Mouse (Mus musculus): Measurements from ENCODE around the gene Setx.
"Not testable (repeated sequence)": the region's sequence is repeated elsewhere in the genome, so short reads cannot be mapped to it uniquely, and the experiment has no call there.

Setx gene

DNA sequence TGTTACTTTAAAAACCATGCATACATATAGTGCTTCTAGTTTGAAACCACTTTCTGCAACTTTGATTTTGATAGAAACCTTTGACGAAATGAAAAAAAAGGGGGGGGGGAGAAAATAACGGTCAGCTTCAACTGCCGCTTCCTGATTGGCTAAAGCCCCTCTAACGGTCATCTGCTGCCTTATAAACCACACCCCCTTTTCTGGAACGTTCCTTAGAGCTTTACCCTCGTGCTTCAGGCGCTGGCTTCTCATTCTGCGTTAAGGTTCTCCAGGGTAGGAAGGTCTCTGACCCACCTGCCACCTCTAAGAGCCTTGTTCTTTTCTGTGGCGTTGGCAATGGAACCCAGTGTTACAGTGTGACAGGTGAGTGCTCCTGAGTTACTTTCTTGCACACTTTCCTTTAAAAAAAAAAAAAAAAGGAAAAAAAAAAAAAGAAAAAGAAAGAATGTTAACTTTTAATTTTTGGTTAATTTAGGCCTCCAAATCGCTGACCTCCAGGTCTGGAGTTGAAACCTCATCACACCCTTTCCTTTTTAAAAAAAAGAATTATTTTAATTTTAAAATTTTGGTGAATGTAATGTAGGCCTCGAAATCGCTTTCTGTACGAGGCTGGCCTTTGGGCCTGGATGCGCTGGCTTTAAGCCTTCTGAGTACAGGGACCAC lies at the start of gene Setx:
TSS of gene Setx (plus strand) at position 275 of the 663 bp plus-strand sequence.
- no peak for DNase-seq

GRCm38 (mm10) chr2:29074676-29075075 lies 49.3 kb upstream of the Setx start:
- DNase-seq: no peak

DNA sequence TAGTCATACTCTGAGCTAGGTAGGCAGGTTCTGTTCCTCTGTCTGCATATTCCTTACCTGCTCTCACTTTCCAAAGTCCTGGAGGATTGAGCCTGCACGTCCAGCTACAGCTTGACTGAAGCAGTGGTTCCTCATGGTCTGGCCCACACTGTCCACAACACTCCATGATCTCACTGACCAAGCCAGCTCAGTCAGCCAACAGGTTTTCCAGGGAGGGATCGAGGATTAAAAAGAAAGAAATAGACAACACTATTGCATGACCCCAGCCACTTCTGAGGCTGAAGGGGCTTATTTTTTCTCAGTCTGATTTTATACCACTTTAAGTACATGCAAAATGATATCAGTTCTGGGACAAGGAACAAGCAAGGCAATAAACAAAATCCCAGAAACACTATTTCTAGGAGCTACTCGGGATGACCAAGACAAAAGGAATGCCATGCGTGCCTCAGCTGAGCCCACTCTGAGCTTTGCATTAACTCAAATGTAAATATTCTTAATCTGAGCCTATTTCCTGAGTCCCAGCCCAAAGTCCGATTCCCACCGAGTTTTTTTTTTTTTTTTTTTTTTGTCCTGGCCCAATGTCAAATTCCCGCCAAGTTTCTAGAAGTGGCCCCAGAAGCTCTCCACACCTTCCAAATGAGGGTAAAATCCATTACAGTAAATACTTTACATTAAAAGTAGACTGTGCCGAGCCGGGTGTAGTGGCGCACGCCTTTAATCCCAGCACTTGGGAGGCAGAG lies 48.5 kb upstream of the Setx start:
- DNase-seq: no peak

DNA sequence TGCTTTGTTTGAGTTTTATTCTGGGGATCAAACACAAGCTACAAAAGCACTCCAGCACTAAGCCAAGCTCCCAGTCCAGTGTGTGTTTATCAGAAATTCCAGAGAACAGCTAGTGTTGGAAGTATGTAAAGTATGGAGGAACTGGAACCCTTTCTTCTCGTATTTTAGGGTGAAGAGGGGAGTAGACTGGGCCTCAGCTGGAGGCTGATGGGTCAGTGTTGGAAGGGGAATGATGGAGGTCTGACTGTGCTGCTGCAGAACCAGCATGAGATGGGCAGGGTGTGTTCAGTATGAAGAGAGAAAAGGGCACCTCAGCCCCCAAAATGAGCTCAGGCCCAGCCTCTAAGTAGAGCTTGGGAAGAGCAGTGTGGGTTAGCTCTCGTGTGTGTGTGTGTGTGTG lies 47.8 kb upstream of the Setx start:
- DNase-seq: no peak

- no peak for DNase-seq
Measured at GRCm38 (mm10) chr2:29081965-29082364, 42.0 kb upstream of the Setx start.

- no peak for DNase-seq
Measured at GRCm38 (mm10) chr2:29086026-29086425, 38.0 kb upstream of the Setx start.

DNA sequence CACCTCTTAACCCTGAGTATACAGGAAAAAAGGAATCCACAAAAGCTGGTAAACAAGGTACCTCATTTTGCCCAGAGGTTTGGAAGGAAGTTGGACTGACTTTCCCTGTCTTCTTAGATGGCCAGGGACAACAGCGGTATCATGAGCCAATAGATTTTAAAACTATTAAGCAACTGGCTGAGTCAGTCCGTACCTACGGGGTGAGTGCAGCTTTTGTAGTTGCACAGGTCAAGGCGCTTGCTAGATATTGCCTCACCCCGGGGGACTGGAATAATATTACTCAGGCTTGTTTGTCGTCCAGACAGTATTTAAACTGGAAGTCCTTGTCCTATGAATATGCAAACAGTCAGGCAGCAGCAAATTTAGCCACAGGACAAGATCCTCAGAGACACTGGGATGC lies 34.7 kb upstream of the Setx start:
- DNase-seq: not testable (repeated sequence)

GRCm38 (mm10) chr2:29095674-29096073 lies 28.3 kb upstream of the Setx start:
- peak; percentile 17 for DNase-seq

DNA sequence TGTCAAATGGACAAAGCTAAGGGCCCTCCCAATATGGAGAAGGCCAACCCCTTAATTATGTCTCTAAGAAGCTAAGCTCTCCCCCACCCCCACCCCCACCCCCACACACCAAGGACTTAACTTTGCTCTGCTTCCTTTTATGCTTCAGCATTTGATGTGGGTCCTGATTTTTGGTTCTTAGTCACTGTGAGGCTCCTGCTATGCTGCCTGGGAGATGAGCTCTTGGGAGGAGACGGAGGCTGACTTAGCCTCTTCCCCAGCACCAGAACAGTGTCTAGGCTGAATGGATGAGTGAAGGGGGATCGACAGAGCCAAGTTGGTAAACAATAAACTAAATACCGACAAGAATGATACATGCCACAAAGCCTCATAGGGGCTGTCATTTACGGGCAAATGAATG lies 27.2 kb upstream of the Setx start:
- peak; percentile 27 for DNase-seq

DNA sequence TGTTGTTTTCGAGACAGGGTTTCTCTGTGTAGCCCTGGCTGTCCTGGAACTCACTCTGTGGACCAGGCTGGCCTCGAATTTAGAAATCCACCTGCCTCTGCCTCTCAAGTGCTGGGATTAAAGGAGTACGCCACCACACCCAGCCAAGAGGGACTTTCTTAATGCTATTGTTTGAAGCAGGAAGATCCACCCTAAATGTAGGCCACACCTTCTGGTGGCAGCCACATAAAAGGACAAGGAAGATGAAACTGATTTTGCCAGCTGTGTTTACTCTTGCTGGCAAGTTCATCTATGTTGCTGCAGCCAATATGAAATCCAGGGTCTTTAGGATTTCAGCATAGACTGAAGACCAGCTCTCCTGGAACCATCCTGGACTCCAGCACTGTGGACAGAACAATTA lies 26.5 kb upstream of the Setx start:
- DNase-seq: peak; percentile 63

GRCm38 (mm10) chr2:29097955-29098354 lies 26.0 kb upstream of the Setx start:
- DNase-seq: not testable (repeated sequence)

- no peak for DNase-seq
Measured at GRCm38 (mm10) chr2:29098786-29099185, 25.2 kb upstream of the Setx start.

DNA sequence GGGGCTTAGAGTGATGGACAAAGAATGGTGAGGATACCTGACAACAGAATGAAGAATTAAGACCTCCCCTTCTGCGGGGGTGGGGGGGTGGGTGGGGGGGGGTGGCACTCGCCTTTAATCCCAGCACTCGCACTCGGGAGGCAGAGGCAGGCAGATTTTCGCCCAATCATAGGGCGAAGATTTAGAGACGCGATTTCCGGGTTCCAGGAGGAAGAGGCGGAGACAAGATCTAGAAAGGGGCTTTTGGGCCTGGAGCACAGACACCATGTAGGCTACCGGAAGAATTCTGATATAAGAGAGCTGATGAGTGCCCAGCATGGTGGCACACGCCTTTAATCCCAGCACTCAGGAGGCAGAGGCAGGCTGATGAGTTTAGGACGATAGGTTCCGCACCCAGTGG lies 24.3 kb upstream of the Setx start:
- no peak for DNase-seq

DNA sequence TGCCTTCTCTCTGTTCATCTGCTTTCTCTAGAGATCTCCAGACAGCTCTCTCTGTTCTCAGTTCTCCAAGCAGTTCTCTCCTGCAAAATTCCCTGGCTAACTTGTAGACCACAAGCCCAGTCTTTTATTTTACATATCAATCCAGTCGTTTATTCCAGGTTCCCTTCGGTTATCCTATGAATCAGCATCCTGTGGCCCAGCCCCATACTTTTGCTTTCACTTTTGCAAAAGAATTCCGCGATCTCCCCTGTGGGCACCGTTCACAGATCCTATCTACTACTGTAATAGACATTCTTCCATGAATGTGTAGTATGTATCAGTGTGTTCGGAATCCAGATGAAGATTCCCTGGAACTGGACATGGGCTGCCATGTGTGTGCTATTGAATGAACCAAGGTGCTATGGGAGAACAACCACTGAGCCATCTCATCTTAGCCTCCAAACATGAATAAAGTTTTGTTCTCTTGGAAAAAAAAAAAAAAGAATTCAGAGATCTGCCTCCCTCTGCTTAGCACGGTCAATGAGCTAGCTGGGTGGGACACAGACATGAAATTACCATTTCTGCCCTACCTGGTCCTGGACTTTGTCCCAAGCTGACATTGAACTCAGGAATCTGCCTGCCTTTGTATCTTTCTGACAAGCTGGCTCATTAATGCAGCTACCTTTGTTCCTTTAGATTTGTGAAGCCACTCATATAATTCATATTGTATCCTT lies 23.0 kb upstream of the Setx start:
- no peak for DNase-seq

DNA sequence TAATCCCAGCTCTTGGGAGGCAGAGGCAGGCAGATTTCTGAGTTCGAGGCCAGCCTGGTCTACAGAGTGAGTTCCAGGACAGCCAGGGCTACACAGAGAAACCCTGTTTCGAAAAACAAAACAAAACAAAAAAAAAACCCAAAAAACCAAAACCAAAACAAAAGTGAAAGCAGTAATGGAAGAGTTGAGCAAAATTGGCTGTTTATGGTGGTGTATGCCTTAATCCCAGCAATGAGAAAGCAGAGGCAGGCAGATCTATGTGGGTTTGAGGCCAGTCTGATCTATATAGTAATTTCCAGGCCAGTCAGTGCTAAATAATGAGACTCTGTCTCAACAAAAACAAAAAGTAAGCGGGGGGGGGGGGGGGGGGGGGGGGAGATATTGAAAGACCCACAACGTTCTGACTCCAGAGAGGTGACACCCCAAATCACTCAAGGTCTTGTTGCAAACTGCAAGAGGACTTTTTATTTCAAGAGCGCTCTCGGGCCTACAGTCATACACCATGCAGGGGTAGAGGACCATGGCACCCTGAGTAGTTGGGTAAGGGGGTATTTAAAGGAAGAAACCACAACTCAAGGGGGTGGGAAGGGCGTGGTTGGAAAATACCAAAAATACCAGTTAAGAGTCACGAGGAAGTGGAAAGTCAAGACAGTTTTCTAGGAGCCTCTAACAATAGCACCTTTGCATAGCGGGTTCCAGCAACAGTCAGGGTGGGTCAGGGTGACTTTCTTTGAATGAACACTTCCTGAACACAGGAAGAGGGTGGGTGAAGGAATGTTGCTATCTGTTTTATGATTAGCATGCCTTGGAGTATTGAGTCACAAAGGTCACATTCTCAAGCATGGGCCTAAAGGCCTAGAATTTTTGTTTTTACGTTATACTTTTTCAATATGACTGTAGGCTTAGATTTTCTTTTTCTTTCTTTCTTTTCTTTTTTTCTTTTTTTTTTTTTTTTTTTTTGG lies 21.3 kb upstream of the Setx start:
- not testable (repeated sequence) for DNase-seq

GRCm38 (mm10) chr2:29120969-29121368 lies 3.0 kb upstream of the Setx start:
- DNase-seq: no peak

DNA sequence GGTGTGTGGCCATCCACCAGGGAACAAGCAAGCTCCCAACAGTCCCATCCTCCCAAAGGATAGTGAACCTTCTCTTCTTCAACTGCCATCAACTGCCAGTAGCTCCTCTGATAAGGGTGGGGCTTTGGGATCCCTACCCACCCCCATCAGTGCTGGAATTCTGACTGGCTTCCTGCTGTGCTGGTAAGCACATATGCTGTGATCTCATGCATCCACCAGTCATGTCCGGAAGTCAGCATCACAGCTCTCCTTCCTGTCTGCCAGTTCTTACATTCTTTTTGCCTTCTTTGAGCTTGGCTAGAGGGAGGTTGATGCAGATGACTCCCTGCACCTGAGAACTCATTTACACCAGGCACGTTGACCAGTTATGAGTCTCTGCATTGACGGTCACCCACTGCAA lies 1.5 kb upstream of the Setx start:
- DNase-seq: peak; percentile 37

DNA sequence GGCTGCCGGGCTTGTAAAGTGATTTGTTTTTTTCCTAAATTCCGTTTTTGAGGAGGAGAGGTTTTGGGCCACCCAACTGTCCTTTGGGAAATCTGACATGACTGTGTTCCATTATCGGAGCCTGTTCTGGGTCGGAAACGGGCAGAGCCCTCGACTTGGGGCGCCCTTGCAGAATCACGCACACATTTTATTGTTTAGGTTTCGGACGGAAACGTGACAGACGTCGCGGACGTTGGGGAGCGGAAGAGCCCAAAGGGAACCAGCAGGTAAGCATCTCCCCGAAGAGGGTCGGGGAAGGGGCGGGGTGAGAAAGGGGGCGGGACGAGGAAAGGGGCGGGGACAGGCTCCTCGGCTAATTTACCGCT lies 572 bp downstream of the Setx start:
- no peak for DNase-seq

DNA sequence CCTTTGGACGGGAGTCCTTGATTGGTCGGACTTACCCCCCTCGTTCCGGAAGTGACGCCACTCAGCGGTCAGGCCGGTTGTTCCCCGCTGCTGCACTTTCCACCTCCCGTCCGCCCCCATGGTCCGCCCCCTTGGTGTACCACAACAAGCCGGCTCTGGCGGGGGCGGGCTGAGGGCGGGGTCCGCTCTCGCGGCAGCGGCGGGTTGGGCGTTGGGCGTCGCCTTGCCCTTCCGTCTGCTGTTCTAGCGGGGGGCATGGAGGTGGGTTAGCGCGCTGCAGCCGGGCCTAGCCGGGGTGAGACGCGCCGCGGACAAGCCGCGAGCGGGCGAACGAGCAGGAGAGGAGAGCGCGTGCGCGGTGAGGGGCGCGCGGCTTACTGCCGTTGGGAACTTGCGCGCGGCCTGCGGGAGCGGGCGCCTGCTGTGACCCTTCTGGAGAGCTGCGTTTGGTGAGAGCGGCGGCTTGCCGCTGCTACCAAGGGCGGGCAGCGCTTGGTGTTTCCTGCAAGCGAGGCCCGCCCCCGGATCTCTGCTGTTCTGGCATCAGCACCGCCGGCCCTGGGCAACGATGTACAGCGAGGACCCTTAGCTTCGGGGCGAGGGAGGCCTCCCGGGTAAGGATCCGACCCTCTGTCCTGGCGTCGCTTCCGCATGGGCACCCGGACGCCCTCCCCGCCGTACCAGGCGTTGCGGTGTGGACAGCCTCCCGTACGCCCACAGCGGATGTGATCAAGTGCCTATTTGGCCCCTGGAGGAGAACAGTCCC lies 1.1 kb downstream of the Setx start:
- DNase-seq: peak; percentile 99

DNA sequence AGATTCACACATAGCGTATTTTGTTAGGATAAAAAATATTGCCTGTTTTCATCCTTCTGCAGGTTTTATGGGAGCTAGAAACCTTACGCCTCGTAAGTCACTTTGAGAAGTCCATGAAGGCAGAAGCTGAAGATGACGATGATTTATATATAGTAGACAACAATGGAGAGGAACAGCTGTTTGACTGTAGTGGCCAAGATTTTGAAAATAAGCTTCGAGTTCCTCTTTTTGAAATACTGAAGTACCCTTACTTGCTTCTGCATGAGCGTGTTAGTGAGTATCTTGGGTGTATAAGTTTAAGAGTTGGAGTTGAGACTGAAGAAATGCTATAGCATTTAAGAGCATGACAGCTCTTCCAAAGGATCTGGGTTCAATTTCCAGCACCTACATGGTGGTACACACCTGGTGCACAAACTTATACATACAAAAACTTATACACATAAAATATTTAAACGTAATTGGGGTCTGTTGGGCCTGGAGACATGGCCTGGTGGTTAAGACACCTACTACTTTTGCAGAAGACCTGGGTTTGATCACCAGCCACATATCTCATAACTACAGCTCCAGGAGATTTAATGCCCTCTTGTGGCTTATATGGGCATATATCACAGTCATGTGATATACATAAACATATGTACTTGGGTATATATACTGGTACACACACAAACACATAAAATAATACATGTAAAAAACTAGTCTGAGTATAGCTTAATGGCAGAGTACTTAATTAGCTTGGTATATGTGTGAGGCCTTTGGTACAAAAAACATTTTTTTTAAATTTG lies 6.3 kb downstream of the Setx start:
- no peak for DNase-seq

DNA sequence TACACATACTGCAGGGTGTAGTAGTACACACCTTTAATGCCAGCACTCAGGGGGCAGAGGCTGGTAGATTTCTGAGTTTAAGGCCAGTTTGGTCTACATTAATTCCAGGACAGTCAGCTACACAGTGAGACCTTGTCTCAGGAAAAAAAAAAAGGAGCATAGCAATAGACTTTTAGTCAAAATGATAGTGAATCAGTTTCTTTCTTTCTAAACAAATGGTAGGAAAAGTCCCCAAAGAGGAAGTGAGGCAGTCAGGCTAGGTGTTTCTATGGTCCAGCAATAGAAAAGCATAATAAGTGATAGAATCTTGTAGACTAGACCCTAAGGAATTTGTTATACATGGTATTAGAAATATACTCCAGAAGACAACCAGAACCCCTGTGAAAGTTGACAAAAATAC lies 11.2 kb downstream of the Setx start:
- no peak for DNase-seq
